Mouse (Mus musculus) heart, postnatal 0 days (tissue): ENCODE results near the gene Spry2.

Experiments used
- CTCF ChIP-seq: IDR thresholded peaks from 2 replicates; pipeline ENCODE4 v1.5.1; 2016; ENCODE audit warnings: antibody characterized with exemption, control low read depth, low read depth
- EP300 ChIP-seq: IDR thresholded peaks from 2 replicates; pipeline ENCODE4 v1.6.1; 2016; ENCODE audit warnings: antibody characterized with exemption, low read depth

- TF ChIP-seq CTCF: no peak
- no peak for TF ChIP-seq EP300
Measured at GRCm38 (mm10) chr14:105941353-105941752, 44.7 kb upstream of the Spry2 start.
